Mouse (Mus musculus) cerebellum, adult 2 months (tissue): ENCODE results near the gene 1520401A03Rik. TPM values are rescaled to one million over a fixed set of nuclear protein-coding genes. Genes with fewer than 3 reads are reported as not detected.
A peak's percentile ranks its signal among the peaks of the same experiment; 100 is the strongest.

Experiments
- DNase-seq, 2 experiments: peaks; one replicate each; pipeline ENCODE4 v3.0.0; 2021
- H3K27ac ChIP-seq: fragments of 200-500 bp; 2 replicates; pipeline ENCODE4 v1.5.1; 2012; ENCODE audit warnings: low read length, control low read depth, inconsistent platforms; ENCODE audit not compliant: insufficient read depth
- H3K27me3 ChIP-seq: fragments of 200-500 bp; 2 replicates; pipeline ENCODE4 v1.6.1; 2012; ENCODE audit warnings: inconsistent platforms, mild to moderate bottlenecking, low read length, moderate library complexity; ENCODE audit not compliant: control insufficient read depth, insufficient read depth
- H3K4me1 ChIP-seq: fragments of 200-500 bp; 2 replicates; pipeline ENCODE4 v1.6.1; 2011; ENCODE audit warnings: low read length; ENCODE audit not compliant: control insufficient read depth, insufficient read depth
- H3K4me3 ChIP-seq: fragments of 200-500 bp; replicated peaks from 2 replicates; pipeline ENCODE3; 2011; ENCODE audit warnings: mild to moderate bottlenecking, low read depth, low read length, control low read depth; ENCODE audit not compliant: insufficient read depth
- CTCF ChIP-seq: fragments of 200-500 bp; IDR thresholded peaks from 2 replicates; pipeline ENCODE4 v1.5.1; 2011; ENCODE audit warnings: low read depth, mild to moderate bottlenecking, control low read depth, low read length, moderate library complexity, borderline replicate concordance; ENCODE audit not compliant: insufficient read depth
- POLR2A ChIP-seq: fragments of 200-500 bp; IDR thresholded peaks from 2 replicates; pipeline ENCODE4 v1.6.1; 2011; ENCODE audit warnings: low read length, control low read depth, borderline replicate concordance; ENCODE audit not compliant: insufficient read depth
- WGBS: fragments of 180-500 bp; shearing (Covaris S2); methylation state at CpG from one replicate; pipeline ENCODE4 v1.1.7; 2018; 5-methylcytosine and 5-hydroxymethylcytosine counted together
- polyA plus RNA-seq: library from polyadenylated mRNA; depleted of rRNA; stranded (reverse); fragments of >200 nt; gene quantifications from 2 replicates; pipeline ENCODE4 v1.2.3, GENCODE M21; 2012

Gene 1520401A03Rik
- polyA plus RNA-seq, 1 experiment: 0.64 TPM

GRCm38 (mm10) chr17:23671519-23671918, 51.1 kb downstream of the 1520401A03Rik start:
- TF ChIP-seq POLR2A: no peak
- TF ChIP-seq CTCF: no peak
- H3K27ac ChIP-seq: no peak overlapping the region
- 95% methylated on average over 3 of the region's 3 CpGs for WGBS
- no peaks in the 10 kb centered on the region; the same call in 1 of the 2 replicates for H3K4me1 ChIP-seq
- no peaks in the 10 kb centered on the region for H3K27me3 ChIP-seq
- H3K4me3 ChIP-seq: no peak overlapping the region
- peak in 1 of 2 experiments; percentile 7 for DNase-seq

- TF ChIP-seq CTCF (no peak), POLR2A (no peak)
- Histone ChIP-seq H3K4me1 (no peaks in the 10 kb centered on the region; the same call in 1 of the 2 replicates), H3K27ac (no peak overlapping the region), H3K4me3 (no peak overlapping the region), H3K27me3 (no peaks in the 10 kb centered on the region)
- WGBS: 86% methylated on average over 7 of the region's 7 CpGs
- DNase-seq: peak in 1 of 2 experiments; percentile 12
These were observed 52.0 kb downstream of the 1520401A03Rik start for GRCm38 (mm10) chr17:23670516-23671074.

- DNase-seq: no peak
- Histone ChIP-seq H3K27ac (no peak overlapping the region), H3K27me3 (no peaks in the 10 kb centered on the region; the same call in 1 of the 2 replicates), H3K4me3 (no peak overlapping the region), H3K4me1 (peaks cover 1% of the 10 kb centered on the region; the same call in 1 of the 2 replicates)
- WGBS: 76% methylated on average over 14 of the region's 14 CpGs
- no peak for TF ChIP-seq CTCF
- TF ChIP-seq POLR2A: no peak
These were observed 57.1 kb downstream of the 1520401A03Rik start for GRCm38 (mm10) chr17:23665511-23665910.

GRCm38 (mm10) chr17:23664556-23665021, 58.0 kb downstream of the 1520401A03Rik start:
- Histone ChIP-seq H3K27me3 (no peaks in the 10 kb centered on the region; the same call in 1 of the 2 replicates), H3K4me1 (peaks cover 4% of the 10 kb centered on the region; the same call in 1 of the 2 replicates), H3K4me3 (no peak overlapping the region), H3K27ac (no peak overlapping the region)
- DNase-seq: peak; percentile 33 to 46
- WGBS: 14% methylated on average over 5 of the region's 5 CpGs
- TF ChIP-seq POLR2A (no peak), CTCF (peak; percentile 74; the same call in 1 of the 2 replicates)

- TF ChIP-seq CTCF (0 out of 2 replicates have a peak, but pooled peaks have one; percentile 30), POLR2A (no peak)
- WGBS: 2% methylated on average over 9 of the region's 9 CpGs
These were observed 61.1 kb downstream of the 1520401A03Rik start for GRCm38 (mm10) chr17:23661526-23661925.

GRCm38 (mm10) chr17:23660876-23661200, 61.7 kb downstream of the 1520401A03Rik start:
- Histone ChIP-seq H3K27ac (no peak overlapping the region), H3K4me1 (peaks cover 4% of the 10 kb centered on the region; the same call in 1 of the 2 replicates), H3K27me3 (no peaks in the 10 kb centered on the region; the same call in 1 of the 2 replicates), H3K4me3 (no peak overlapping the region)
- TF ChIP-seq POLR2A (no peak), CTCF (no peak)
- WGBS: 3% methylated on average over 14 of the region's 14 CpGs
- DNase-seq: no peak

More at GRCm38 (mm10) chr17:23661526-23661925, 61.1 kb downstream of the 1520401A03Rik start:
- peaks cover 4% of the 10 kb centered on the region; the same call in 1 of the 2 replicates for H3K4me1 ChIP-seq
- DNase-seq: peak in 1 of 2 experiments; percentile 22
- H3K4me3 ChIP-seq: no peak overlapping the region
- no peak overlapping the region for H3K27ac ChIP-seq
- no peaks in the 10 kb centered on the region; the same call in 1 of the 2 replicates for H3K27me3 ChIP-seq

- peak; percentile 47 to 58 for DNase-seq
- WGBS: 7% methylated on average over 27 of the region's 27 CpGs
- Histone ChIP-seq H3K4me1 (peaks cover 4% of the 10 kb centered on the region; the same call in 1 of the 2 replicates), H3K4me3 (peak within 1 kb of the TSS; percentile 47), H3K27ac (no peak within 1 kb of the TSS), H3K27me3 (no peaks in the 10 kb centered on the region; the same call in 1 of the 2 replicates)
- TF ChIP-seq POLR2A: no peak
- TF ChIP-seq CTCF: peak; percentile 70; the same call in 1 of the 2 replicates
These were observed 62.3 kb downstream of the 1520401A03Rik start, which contains the start of gene Bicdl2 for GRCm38 (mm10) chr17:23660117-23660875. Gene Bicdl2, plus strand, starts transcription at chr17:23660506.
